Mouse (Mus musculus): ENCODE results near the gene Tent5c.

DNA sequence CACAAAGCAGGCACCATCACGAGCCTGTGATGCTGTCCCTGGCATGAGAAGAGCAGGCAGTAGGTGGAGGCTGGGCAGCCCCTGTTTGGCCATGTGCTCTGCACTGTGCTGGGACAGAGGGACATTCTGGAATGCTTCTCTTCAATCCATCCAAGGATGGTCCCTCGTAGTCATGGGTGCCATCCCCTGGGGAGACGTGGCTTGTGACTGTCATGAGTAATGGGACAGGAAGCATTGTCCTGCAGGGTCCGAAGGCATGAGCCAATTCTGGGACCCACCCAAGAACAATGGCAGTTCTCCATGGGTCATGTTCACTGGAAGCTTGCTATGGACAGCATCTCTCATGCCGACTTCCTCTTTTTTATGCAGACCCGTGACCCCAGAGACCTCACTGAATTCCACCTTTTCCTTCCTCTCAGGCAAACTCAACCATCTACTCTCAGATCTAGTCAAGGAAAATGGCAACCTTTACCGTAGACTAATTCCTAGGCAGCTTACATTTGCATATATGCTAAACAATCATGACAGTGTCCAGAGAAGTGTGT lies 41.2 kb upstream of the Tent5c start:
- TF ChIP-seq POLR2A (IDR thresholded peaks at IDR 0.05; ENCODE audit: insufficient read length, low read depth), result no peak
- TF ChIP-seq CEBPB (IDR thresholded peaks at IDR 0.05; ENCODE audit: insufficient read depth, poor library complexity, severe bottlenecking), result no peak
- TF ChIP-seq USF1 (IDR thresholded peaks at IDR 0.05; ENCODE audit: low read depth), result no peak
- TF ChIP-seq MAX (IDR thresholded peaks at IDR 0.05; ENCODE audit: low read depth), result no peak
- no peak for TF ChIP-seq POLR2AphosphoS2 (IDR thresholded peaks at IDR 0.05; ENCODE audit: insufficient read length, low read depth)
- no peak for TF ChIP-seq TCF12 (IDR thresholded peaks at IDR 0.05; ENCODE audit: insufficient read depth, poor library complexity, severe bottlenecking)
- no peak for TF ChIP-seq E2F4 (IDR thresholded peaks at IDR 0.05; ENCODE audit: insufficient read depth)
- no peak for TF ChIP-seq TCF3 (IDR thresholded peaks at IDR 0.05; ENCODE audit: insufficient read length, low read depth)
- no peak for TF ChIP-seq MYOG (IDR thresholded peaks at IDR 0.05; ENCODE audit: control insufficient read depth in 1 of 3, insufficient read depth in 1 of 3, insufficient read length in 2 of 3, low read depth in 2 of 3)
- no peak for TF ChIP-seq MYOD1 (IDR thresholded peaks at IDR 0.05; ENCODE audit: control insufficient read depth in 1 of 3, insufficient read length in 2 of 3, low read depth in 2 of 3)
- TF ChIP-seq SRF (IDR thresholded peaks at IDR 0.05; ENCODE audit: control insufficient read depth, insufficient read length, low read depth), result no peak
- no peak for TF ChIP-seq REST (IDR thresholded peaks at IDR 0.05; ENCODE audit: insufficient read depth, insufficient read length)
